10 mouse cellular contexts compared by ENCODE assay signal in the genomic region with DNA sequence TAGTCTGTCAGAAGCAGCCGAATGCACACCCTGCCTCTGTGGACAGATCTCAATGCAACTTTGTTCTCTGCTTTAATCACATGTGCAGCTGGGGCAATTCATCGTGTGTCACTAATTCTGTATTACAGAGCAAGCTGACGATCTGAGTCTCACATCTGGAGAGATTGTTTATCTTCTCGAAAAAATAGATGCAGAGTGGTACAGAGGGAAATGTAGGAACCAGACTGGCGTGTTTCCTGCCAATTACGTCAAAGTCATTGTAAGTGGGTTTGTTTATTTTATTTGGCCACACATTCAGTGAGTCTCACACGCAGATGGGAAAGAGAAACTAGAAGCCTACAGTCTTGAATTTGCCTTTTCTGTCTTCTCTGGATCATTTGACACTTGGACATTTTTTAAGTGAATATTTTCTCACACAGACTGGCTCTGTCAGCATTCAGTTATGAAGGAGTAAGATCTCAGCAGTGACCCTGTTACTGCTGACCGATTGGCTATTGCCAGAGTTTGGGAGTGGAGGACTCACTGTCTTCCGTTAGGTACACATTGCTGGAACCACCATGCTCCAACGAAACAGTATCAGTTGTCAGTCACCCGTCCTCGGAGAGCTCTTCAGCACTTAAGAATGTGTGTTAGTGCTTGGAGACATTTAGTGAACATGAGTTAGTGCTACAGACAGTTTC. TPM values are rescaled to one million over a fixed set of nuclear protein-coding genes. Genes with fewer than 3 reads are reported as not detected.
A peak's percentile ranks its signal among the peaks of the same experiment; 100 is the strongest.
DNase-seq lines count a peak whose midpoint lies in the region; ATAC-seq lines count a peak whose summit lies in the region.
"Had no signal": no experiment of that assay in that cellular context is flagged by ENCODE, and none has a peak within 500 bp of the region (broad histone marks: within the 10 kb centered on the region; RNA-seq: fewer than 3 reads in every experiment).

No protein-coding gene starts in this region.

- H3K9me3 ChIP-seq in forebrain, embryonic 14.5 days (replicated peaks; ENCODE audit: control insufficient read depth, low read length) = no peaks in the 10 kb centered on the region
- peaks cover 4% of the 10 kb centered on the region; the same call in 1 of the 2 replicates for H3K9me3 ChIP-seq in forebrain, embryonic 12.5 days
- H3K9me3 ChIP-seq in midbrain, embryonic 10.5 days (replicated peaks) = no peaks in the 10 kb centered on the region; the same call in 1 of the 2 replicates

- no peak for ATAC-seq in forebrain, embryonic 14.5 days
- no peak for ATAC-seq in forebrain, embryonic 12.5 days (ENCODE audit: low FRiP score)
- no peak for ATAC-seq in monocyte, adult 5-6 weeks (replicated peaks; ENCODE audit: insufficient number of reproducible peaks, low FRiP score, low TSS enrichment, poor library complexity, severe bottlenecking)

- no peak overlapping the region for H3K9ac ChIP-seq in forebrain, embryonic 14.5 days (ENCODE audit: low read length)
- no peak overlapping the region for H3K9ac ChIP-seq in forebrain, embryonic 12.5 days
- H3K9ac ChIP-seq: midbrain, embryonic 12.5 days had no signal

- WGBS in forebrain, embryonic 14.5 days = 80% methylated on average over 12 of the region's 12 CpGs
- WGBS in forebrain, embryonic 12.5 days = 76% methylated on average over 12 of the region's 12 CpGs
- 81% methylated on average over 12 of the region's 12 CpGs for WGBS in midbrain, embryonic 10.5 days

- H3K36me3 ChIP-seq in forebrain, embryonic 14.5 days (ENCODE audit: control insufficient read depth, insufficient read depth, low read length) = no peaks in the 10 kb centered on the region
- H3K36me3 ChIP-seq in forebrain, embryonic 12.5 days (replicated peaks) = 0 out of 2 replicates have a peak, but pooled peaks cover 7% of the 10 kb centered on the region
- H3K36me3 ChIP-seq in midbrain, embryonic 10.5 days = peaks cover 9% of the 10 kb centered on the region

- H3K4me2 ChIP-seq in forebrain, embryonic 14.5 days (ENCODE audit: low read length) = no peak overlapping the region
- H3K4me2 ChIP-seq in forebrain, embryonic 12.5 days = no peak overlapping the region
- H3K4me2 ChIP-seq: midbrain, embryonic 12.5 days had no signal

- peak; percentile 46 for DNase-seq in forebrain, embryonic 14.5 days (ENCODE audit: low spot score)
- peak; percentile 17 to 33 for DNase-seq in right cerebral cortex, adult 2 months (ENCODE audit: low spot score in 2 of 2)
- no peak for DNase-seq in right cerebral cortex, postnatal 14 days
- DNase-seq in lung, adult 18-20 months = peak; percentile 25 to 66
- DNase-seq in midbrain, embryonic 10.5 days (ENCODE audit: low spot score) = no peak
- no peak for DNase-seq in gastrocnemius, postnatal 14 days

- no peaks in the 10 kb centered on the region for H3K4me1 ChIP-seq in forebrain, embryonic 14.5 days (ENCODE audit: control insufficient read depth, insufficient read depth, low read length)
- H3K4me1 ChIP-seq in forebrain, embryonic 12.5 days = 0 out of 2 replicates have a peak, but pooled peaks cover 4% of the 10 kb centered on the region
- H3K4me1 ChIP-seq in midbrain, embryonic 10.5 days = peaks cover 14% of the 10 kb centered on the region

- H3K27me3 ChIP-seq in forebrain, embryonic 14.5 days (replicated peaks; ENCODE audit: control insufficient read depth, insufficient read depth, low read length) = no peaks in the 10 kb centered on the region
- no peaks in the 10 kb centered on the region for H3K27me3 ChIP-seq in forebrain, embryonic 12.5 days
- H3K27me3 ChIP-seq in midbrain, embryonic 10.5 days (ENCODE audit: low read depth, poor library complexity, severe bottlenecking) = no peaks in the 10 kb centered on the region
- H3K27me3 ChIP-seq: midbrain, embryonic 12.5 days had no signal

- no peak overlapping the region for H3K4me3 ChIP-seq in forebrain, embryonic 14.5 days (ENCODE audit: low read depth, low read length)
- no peak overlapping the region for H3K4me3 ChIP-seq in forebrain, embryonic 12.5 days (replicated peaks)
- no peak overlapping the region for H3K4me3 ChIP-seq in midbrain, embryonic 10.5 days
- H3K4me3 ChIP-seq: erythroblast, embryonic 14.5 days; midbrain, embryonic 12.5 days had no signal

- intact Hi-C loops in gastrocnemius, postnatal 14 days (cut with DNase I; ENCODE audit: low total_unique reads) = no loop called here

- no peak overlapping the region for H3K27ac ChIP-seq in forebrain, embryonic 14.5 days (ENCODE audit: low read depth, low read length)
- no peak overlapping the region for H3K27ac ChIP-seq in forebrain, embryonic 12.5 days
- no peak overlapping the region for H3K27ac ChIP-seq in midbrain, embryonic 10.5 days (replicated peaks)
- H3K27ac ChIP-seq: midbrain, embryonic 12.5 days had no signal

RNA-seq across cellular contexts. Expression of a gene that starts 27.7 kb away (rescaled TPM):
- polyA plus RNA-seq in forebrain, embryonic 14.5 days (2014; fragmentation: Nextera tagmentation; extraction: Ambion mirVana) = 802 and 926 TPM in 2 replicates
- 862 and 915 TPM in 2 replicates for polyA plus RNA-seq in forebrain, embryonic 12.5 days (2016; fragmentation: Nextera tagmentation; extraction: Ambion mirVana)
- total RNA-seq in monocyte, adult 5-6 weeks (2017) = 2,726 to 3,318 TPM (median 3,221 TPM) in 3 replicates
- 943 and 1,130 TPM in 2 replicates for polyA plus RNA-seq in midbrain, embryonic 10.5 days (2016; fragmentation: Nextera tagmentation; extraction: Ambion mirVana)
- 100 to 1,000 TPM; 470 to 549 TPM for total RNA-seq in gastrocnemius, postnatal 14 days (2021)

Comparison
In these comparisons a context has a peak if more than half of its experiments do, and no peak if none do; other contexts are left out.
1. DNase-seq: peak in forebrain, embryonic 14.5 days (single experiment), right cerebral cortex, adult 2 months (2 of 2) and lung, adult 18-20 months (2 of 2); none in right cerebral cortex, postnatal 14 days (single experiment), midbrain, embryonic 10.5 days (single experiment) and gastrocnemius, postnatal 14 days (single experiment).